Mouse (Mus musculus): ENCODE results near the gene Slc15a5.

DNA sequence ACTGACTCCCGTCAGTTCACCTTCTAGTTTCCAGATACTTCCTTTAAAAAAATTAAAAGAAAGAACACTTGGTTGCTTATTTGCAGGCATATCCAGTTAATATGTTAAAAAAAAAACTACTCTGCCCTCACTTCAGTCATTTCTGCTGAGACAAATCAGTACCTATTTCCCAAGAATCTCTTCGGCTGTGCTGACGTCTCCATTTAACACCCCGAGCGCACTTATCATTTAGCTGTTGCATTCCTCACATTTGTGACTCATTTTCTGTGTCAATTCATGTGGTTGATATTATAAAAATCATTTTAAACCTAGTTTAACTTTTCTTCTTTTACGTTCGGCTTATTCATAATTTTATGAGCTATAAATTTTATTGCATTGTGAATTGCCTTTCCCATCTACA, 12.7 kb upstream of the Slc15a5 start:
- TF ChIP-seq CTCF (IDR thresholded peaks at IDR 0.05; ENCODE audit: extremely low read depth, insufficient read length, insufficient replicate concordance, low read depth, low read length) (no peak), POLR2A (IDR thresholded peaks at IDR 0.05; ENCODE audit: low read depth, low read length) (no peak)

Data from small intestine, adult 2 months (tissue).